Mouse (Mus musculus): ENCODE results near the gene Fam3c.

Fam3c gene

GRCm38 (mm10) chr6:22356086-22356507 is at the start of gene Fam3c:
Fam3c (minus strand) TSS chr6:22356243.
- peak; percentile 95 to 98 for DNase-seq (ENCODE audit: inconsistent age in 2 of 2, low spot score in 1 of 2)

GRCm38 (mm10) chr6:22405021-22405420 is 49.0 kb upstream of the Fam3c start:
- no peak for DNase-seq (ENCODE audit: inconsistent age in 2 of 2, low spot score in 1 of 2)

- peak; percentile 22 to 77 for DNase-seq (ENCODE audit: inconsistent age in 2 of 2, low spot score in 1 of 2)
Measured at GRCm38 (mm10) chr6:22403736-22404135, 47.7 kb upstream of the Fam3c start.

GRCm38 (mm10) chr6:22403317-22403716 is 47.3 kb upstream of the Fam3c start:
- DNase-seq (ENCODE audit: inconsistent age in 2 of 2, low spot score in 1 of 2), result no peak

- no peak for DNase-seq (ENCODE audit: inconsistent age in 2 of 2, low spot score in 1 of 2)
Measured at GRCm38 (mm10) chr6:22402548-22403164, 46.6 kb upstream of the Fam3c start.

- no peak for DNase-seq (ENCODE audit: inconsistent age in 2 of 2, low spot score in 1 of 2)
Measured at GRCm38 (mm10) chr6:22402037-22402436, 46.0 kb upstream of the Fam3c start.

- no peak for DNase-seq (ENCODE audit: inconsistent age in 2 of 2, low spot score in 1 of 2)
Measured at GRCm38 (mm10) chr6:22398079-22398774, 42.2 kb upstream of the Fam3c start.

GRCm38 (mm10) chr6:22395207-22395606 is 39.2 kb upstream of the Fam3c start:
- no peak for DNase-seq (ENCODE audit: inconsistent age in 2 of 2, low spot score in 1 of 2)

GRCm38 (mm10) chr6:22390654-22391365 is 34.8 kb upstream of the Fam3c start:
- DNase-seq (ENCODE audit: inconsistent age in 2 of 2, low spot score in 1 of 2), result no peak

- DNase-seq (ENCODE audit: inconsistent age in 2 of 2, low spot score in 1 of 2), result no peak
Measured at GRCm38 (mm10) chr6:22385254-22385870, 29.3 kb upstream of the Fam3c start.

GRCm38 (mm10) chr6:22380269-22380668 is 24.2 kb upstream of the Fam3c start:
- peak in 1 of 2 experiments; percentile 76 for DNase-seq (ENCODE audit: inconsistent age in 2 of 2, low spot score in 1 of 2)

GRCm38 (mm10) chr6:22379831-22380230 is 23.8 kb upstream of the Fam3c start:
- DNase-seq (ENCODE audit: inconsistent age in 2 of 2, low spot score in 1 of 2), result no peak

- peak in 1 of 2 experiments; percentile 43 for DNase-seq (ENCODE audit: inconsistent age in 2 of 2, low spot score in 1 of 2)
Measured at GRCm38 (mm10) chr6:22378462-22378861, 22.4 kb upstream of the Fam3c start.

GRCm38 (mm10) chr6:22374791-22375190 is 18.7 kb upstream of the Fam3c start:
- DNase-seq (ENCODE audit: inconsistent age in 2 of 2, low spot score in 1 of 2), result no peak

GRCm38 (mm10) chr6:22373476-22373875 is 17.4 kb upstream of the Fam3c start:
- DNase-seq (ENCODE audit: inconsistent age in 2 of 2, low spot score in 1 of 2), result no peak

- DNase-seq (ENCODE audit: inconsistent age in 2 of 2, low spot score in 1 of 2), result no peak
Measured at GRCm38 (mm10) chr6:22366977-22367376, 10.9 kb upstream of the Fam3c start.

- no peak for DNase-seq (ENCODE audit: inconsistent age in 2 of 2, low spot score in 1 of 2)
Measured at GRCm38 (mm10) chr6:22363590-22363989, 7.5 kb upstream of the Fam3c start.

GRCm38 (mm10) chr6:22361941-22362340 is 5.9 kb upstream of the Fam3c start:
- DNase-seq (ENCODE audit: inconsistent age in 2 of 2, low spot score in 1 of 2), result no peak

- DNase-seq (ENCODE audit: inconsistent age in 2 of 2, low spot score in 1 of 2), result no peak
Measured at GRCm38 (mm10) chr6:22359019-22359418, 3.0 kb upstream of the Fam3c start.

GRCm38 (mm10) chr6:22357351-22357750 is 1.3 kb upstream of the Fam3c start:
- no peak for DNase-seq (ENCODE audit: inconsistent age in 2 of 2, low spot score in 1 of 2)

GRCm38 (mm10) chr6:22355396-22356085 is 502 bp downstream of the Fam3c start:
- no peak for DNase-seq (ENCODE audit: inconsistent age in 2 of 2, low spot score in 1 of 2)

All from adrenal gland, adult (tissue).